24 mouse cellular contexts compared by ENCODE assay signal in the genomic region with DNA sequence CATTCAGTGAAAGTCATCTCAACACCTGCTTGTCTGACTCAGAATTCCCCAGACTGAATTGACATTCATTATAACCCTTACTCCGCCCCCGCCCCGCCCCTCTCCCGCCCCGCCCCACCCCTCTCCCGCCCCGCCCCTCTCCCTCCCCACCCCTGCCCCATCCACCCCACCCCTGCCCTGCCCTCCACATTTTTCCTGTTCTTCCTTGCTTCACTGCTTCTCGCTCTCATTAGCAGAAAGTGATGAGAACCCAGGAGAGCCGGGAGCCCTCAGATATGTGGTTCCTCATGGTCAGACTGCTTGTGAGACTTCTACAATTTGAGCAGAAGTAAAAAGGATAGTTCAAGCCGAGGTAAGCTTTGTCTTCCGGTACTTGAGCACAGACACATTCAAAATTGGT. TPM values are rescaled to one million over a fixed set of nuclear protein-coding genes. Genes with fewer than 3 reads are reported as not detected.
DNase-seq lines count a peak whose midpoint lies in the region; ATAC-seq and TF ChIP-seq lines count a peak whose summit lies in the region.
"Had no signal": no experiment of that assay in that cellular context is flagged by ENCODE, and none has a peak within 500 bp of the region (broad histone marks: within the 10 kb centered on the region; RNA-seq: fewer than 3 reads in every experiment).

No protein-coding gene starts in this region.

- TF ChIP-seq EP300 in CH12.LX (IDR thresholded peaks at IDR 0.05; ENCODE audit: low read length): no peak
- TF ChIP-seq EP300 in liver, postnatal 0 days (IDR thresholded peaks at IDR 0.05; ENCODE audit: low read depth): no peak

- ATAC-seq in kidney, postnatal 0 days (replicated peaks; ENCODE audit: low FRiP score, low read depth): peak; percentile 61
- ATAC-seq in Patski: peak; percentile 6
- ATAC-seq in heart, embryonic 12.5 days (ENCODE audit: insufficient number of reproducible peaks, low FRiP score): no peak
- no peak for ATAC-seq in liver, postnatal 0 days
- ATAC-seq: CD4-positive, CD25-positive, alpha-beta regulatory T cell, adult 4 months; forebrain, embryonic 16.5 days had no signal

- in situ Hi-C loops in CH12.LX (cut with MboI; ENCODE audit: low pct_ligation_motif_present, low pct_unique_long_range_greater_than_20kb, low sequenced_read_pairs) (no loop called here), Patski (cut with MboI; ENCODE audit: low pct_unique_long_range_greater_than_20kb) (no loop called here)

- no peak for DNase-seq in kidney, postnatal 0 days (ENCODE audit: low spot score)
- no peak for DNase-seq in kidney, postnatal 14 days
- DNase-seq in 416B (ENCODE audit: low read depth) (peak; percentile 31), CH12.LX (ENCODE audit: extremely low read depth) (peak; percentile 74), Patski (ENCODE audit: low read depth, low spot score) (no peak)
- DNase-seq in liver, postnatal 0 days: no peak
- DNase-seq: adrenal gland, adult 2 months; adrenal gland, postnatal 25 days; B cell, adult 2 months; cerebellum, adult 18-20 months; cerebellum, adult 9-11 months; cerebellum, postnatal 36 days; gastrocnemius, postnatal 14 days; heart, adult 2 months had no signal

- no peak overlapping the region for H3K27ac ChIP-seq in kidney, postnatal 0 days
- no peak overlapping the region for H3K27ac ChIP-seq in CH12.LX (ENCODE audit: insufficient read depth, low read depth)
- H3K27ac ChIP-seq in heart, embryonic 12.5 days (ENCODE audit: poor library complexity, severe bottlenecking): no peak overlapping the region
- no peak overlapping the region for H3K27ac ChIP-seq in liver, postnatal 0 days (ENCODE audit: low read depth)
- H3K27ac ChIP-seq: embryonic facial prominence, embryonic 13.5 days; forebrain, embryonic 12.5 days; heart, adult 2 months; hindbrain, embryonic 10.5 days; hindbrain, embryonic 14.5 days had no signal

- no peak overlapping the region for H3K4me3 ChIP-seq in kidney, postnatal 0 days (replicated peaks; ENCODE audit: low read depth, low read length)
- H3K4me3 ChIP-seq in CH12.LX (replicated peaks in 1 of 3; ENCODE audit: low read depth in 2 of 3, low read length in 2 of 3, poor library complexity in 1 of 3): peak overlapping the region in 1 of 3 experiments; percentile 46
- no peak overlapping the region for H3K4me3 ChIP-seq in heart, embryonic 12.5 days
- no peak overlapping the region for H3K4me3 ChIP-seq in liver, postnatal 0 days (ENCODE audit: low read depth, low read length)
- H3K4me3 ChIP-seq: embryonic facial prominence, embryonic 13.5 days; forebrain, embryonic 12.5 days; heart, adult 2 months; hindbrain, embryonic 10.5 days had no signal

- no peak for TF ChIP-seq RAD21 in CH12.LX (IDR thresholded peaks at IDR 0.05; ENCODE audit: low read depth, low read length)

- no peak for TF ChIP-seq CTCF in kidney, postnatal 0 days (IDR thresholded peaks at IDR 0.05; ENCODE audit: low read depth)
- TF ChIP-seq CTCF in CH12.LX (conservative IDR thresholded peaks at IDR 0.05 in 1 of 2, IDR thresholded peaks at IDR 0.05 in 1 of 2; ENCODE audit: low read depth in 2 of 2, low read length in 2 of 2): no peak
- no peak for TF ChIP-seq CTCF in Patski (IDR thresholded peaks at IDR 0.05)
- no peak for TF ChIP-seq CTCF in liver, postnatal 0 days (IDR thresholded peaks at IDR 0.05; ENCODE audit: low read depth)

- H3K27me3 ChIP-seq in kidney, postnatal 0 days (ENCODE audit: insufficient read depth, low read length): no peaks in the 10 kb centered on the region
- H3K27me3 ChIP-seq in CH12.LX (replicated peaks): no peaks in the 10 kb centered on the region
- H3K27me3 ChIP-seq in Patski: no peaks in the 10 kb centered on the region
- no peaks in the 10 kb centered on the region for H3K27me3 ChIP-seq in heart, embryonic 12.5 days (replicated peaks)
- no peaks in the 10 kb centered on the region for H3K27me3 ChIP-seq in liver, postnatal 0 days (ENCODE audit: insufficient read depth, low read length)
- H3K27me3 ChIP-seq: embryonic facial prominence, embryonic 13.5 days; forebrain, embryonic 12.5 days had no signal

- CTCF ChIA-PET in Patski (lab: Charles Lee): interaction anchor here (1.0 kb wide), 1 partner anchor 11 kb away, joined by 3 read pairs; no protein-coding TSS in a partner anchor

- no peak overlapping the region for H3K9ac ChIP-seq in kidney, postnatal 0 days (ENCODE audit: low read depth, low read length)
- no peak overlapping the region for H3K9ac ChIP-seq in CH12.LX (ENCODE audit: insufficient read depth, low read depth)
- H3K9ac ChIP-seq in heart, embryonic 12.5 days: no peak overlapping the region
- no peak overlapping the region for H3K9ac ChIP-seq in liver, postnatal 0 days (replicated peaks)
- H3K9ac ChIP-seq: embryonic facial prominence, embryonic 13.5 days; forebrain, embryonic 12.5 days; hindbrain, embryonic 14.5 days had no signal

- H3K36me3 ChIP-seq in kidney, postnatal 0 days (ENCODE audit: insufficient read depth, low read length): no peaks in the 10 kb centered on the region
- peaks cover 0 to under 1% of the 10 kb centered on the region in 2 experiments for H3K36me3 ChIP-seq in CH12.LX (replicated peaks in 1 of 2; ENCODE audit: control insufficient read depth in 1 of 2, insufficient read depth in 1 of 2, low read length in 1 of 2)
- no peaks in the 10 kb centered on the region for H3K36me3 ChIP-seq in heart, embryonic 12.5 days
- H3K36me3 ChIP-seq in liver, postnatal 0 days (replicated peaks; ENCODE audit: insufficient read depth, low read length): no peaks in the 10 kb centered on the region
- H3K36me3 ChIP-seq: embryonic facial prominence, embryonic 13.5 days; forebrain, embryonic 12.5 days; hindbrain, embryonic 10.5 days had no signal

- TF ChIP-seq POLR2A in CH12.LX (IDR thresholded peaks at IDR 0.05; ENCODE audit: low read depth, low read length): no peak

- no peaks in the 10 kb centered on the region for H3K4me1 ChIP-seq in kidney, postnatal 0 days (replicated peaks; ENCODE audit: insufficient read depth, low read length)
- H3K4me1 ChIP-seq in CH12.LX (ENCODE audit: control insufficient read depth in 1 of 2, insufficient read depth in 2 of 2): peaks cover 10 to 19% of the 10 kb centered on the region in 2 experiments
- H3K4me1 ChIP-seq in heart, embryonic 12.5 days (replicated peaks): no peaks in the 10 kb centered on the region
- no peaks in the 10 kb centered on the region for H3K4me1 ChIP-seq in liver, postnatal 0 days (ENCODE audit: insufficient read depth)
- H3K4me1 ChIP-seq: embryonic facial prominence, embryonic 13.5 days; forebrain, embryonic 12.5 days had no signal

- WGBS in kidney, postnatal 0 days: 50% methylated on average over 9 of the region's 11 CpGs
- 68% methylated on average over 8 of the region's 11 CpGs for WGBS in heart, embryonic 12.5 days
- 68% methylated on average over 8 of the region's 11 CpGs for WGBS in liver, postnatal 0 days (ENCODE audit: insufficient replicate concordance)

- no peak overlapping the region for H3K4me2 ChIP-seq in kidney, postnatal 0 days (ENCODE audit: low read length)
- H3K4me2 ChIP-seq in CH12.LX (ENCODE audit: insufficient read depth, low read depth, poor library complexity, severe bottlenecking): peak overlapping the region; percentile 71
- H3K4me2 ChIP-seq in heart, embryonic 12.5 days: no peak overlapping the region
- H3K4me2 ChIP-seq in liver, postnatal 0 days (ENCODE audit: low read depth, low read length): no peak overlapping the region
- H3K4me2 ChIP-seq: embryonic facial prominence, embryonic 13.5 days; forebrain, embryonic 12.5 days; heart, embryonic 11.5 days; hindbrain, embryonic 14.5 days had no signal

- H3K79me2 ChIP-seq in CH12.LX (replicated peaks; ENCODE audit: control insufficient read depth, extremely low read depth, insufficient read depth, poor library complexity, severe bottlenecking): no peaks in the 10 kb centered on the region

- no peaks in the 10 kb centered on the region for H3K9me3 ChIP-seq in kidney, postnatal 0 days (replicated peaks; ENCODE audit: low read length)
- H3K9me3 ChIP-seq in CH12.LX (replicated peaks; ENCODE audit: low read length): no peaks in the 10 kb centered on the region
- 0 out of 2 replicates have a peak, but pooled peaks cover 4% of the 10 kb centered on the region for H3K9me3 ChIP-seq in heart, embryonic 12.5 days (replicated peaks)
- H3K9me3 ChIP-seq in liver, postnatal 0 days (ENCODE audit: low read length): no peaks in the 10 kb centered on the region
- H3K9me3 ChIP-seq: embryonic facial prominence, embryonic 13.5 days; forebrain, embryonic 12.5 days had no signal

- dilution Hi-C loops in CH12.LX (cut with MboI; ENCODE audit: extremely low pct_ligation_motif_present, extremely low pct_unique_long_range_greater_than_20kb, low sequenced_read_pairs): no loop called here

- POLR2A ChIA-PET in Patski (lab: Charles Lee): no interaction called here

TF ChIP-seq in CH12.LX, 34 proteins besides CTCF, POLR2A, EP300 and RAD21:
- TF ChIP-seq TBP (conservative IDR thresholded peaks at IDR 0.05; ENCODE audit: low read depth, low read length) (no peak), IRF4 (IDR thresholded peaks at IDR 0.05; ENCODE audit: low read depth, low read length) (peak; percentile 25; the same call in 1 of the 2 replicates)

RNA-seq across cellular contexts. Expression of gene Clrn1, which starts 38.0 kb away (rescaled TPM):
- polyA plus RNA-seq in kidney, postnatal 0 days (2015; fragmentation: Nextera tagmentation; extraction: Ambion mirVana): 1.1 TPM in 2 replicates
- total RNA-seq in CH12.LX (2012; rRNA removed): not detected in 2 replicates
- total RNA-seq in CH12.LX (2014; rRNA removed): not detected in 2 replicates
- polyA plus RNA-seq in CH12.LX (2012; ENCODE audit: insufficient read length, low read depth): not detected in 2 replicates
- not detected for polyA plus RNA-seq in Patski (2021)
- polyA plus RNA-seq in heart, embryonic 12.5 days (2016; fragmentation: Nextera tagmentation; extraction: Ambion mirVana): not detected in 2 replicates
- polyA plus RNA-seq in liver, postnatal 0 days (2015; fragmentation: Nextera tagmentation; extraction: Ambion mirVana): not detected in 2 replicates
- total RNA-seq: adrenal gland, adult 2 months; adrenal gland, postnatal 25 days; gastrocnemius, adult 18-20 months; gastrocnemius, postnatal 14 days; heart, adult 2 months; heart, postnatal 25 days had no signal
- polyA plus RNA-seq: adrenal gland, adult 2 months; CD4-positive, CD25-positive, alpha-beta regulatory T cell, adult 4 months; heart, adult 2 months had no signal

Comparison
In these comparisons a context has a peak if more than half of its experiments do, and no peak if none do; other contexts are left out.
1. ATAC-seq: peak in kidney, postnatal 0 days (single experiment) and Patski (single experiment); none in heart, embryonic 12.5 days (single experiment) and liver, postnatal 0 days (single experiment).
2. DNase-seq: peak in 416B (single experiment) and CH12.LX (single experiment); none in kidney, postnatal 0 days (single experiment), kidney, postnatal 14 days (single experiment), Patski (single experiment) and liver, postnatal 0 days (single experiment).